Mouse (Mus musculus) inflammation-experienced regulatory T-cells, adult 6 months (primary cell): ENCODE results near the gene Cysltr2. TPM values are rescaled to one million over a fixed set of nuclear protein-coding genes. Genes with fewer than 3 reads are reported as not detected.

Source experiments
- ATAC-seq: one replicate; pipeline ENCODE4 v1.8.0; 2017
- polyA plus RNA-seq, 3 experiments: library from polyadenylated mRNA; unstranded; fragments of 100-300 nt; shearing (Covaris generic); gene quantifications; one replicate each; pipeline ENCODE4 v1.2.1; 2017

Cysltr2 gene
- polyA plus RNA-seq, 3 experiments from 2014 or later, result 30.0 to 62.6 (median 42.9) TPM

GRCm38 (mm10) chr14:72985113-72985512 is 63.8 kb downstream of the Cysltr2 start:
- ATAC-seq, result no peak

DNA sequence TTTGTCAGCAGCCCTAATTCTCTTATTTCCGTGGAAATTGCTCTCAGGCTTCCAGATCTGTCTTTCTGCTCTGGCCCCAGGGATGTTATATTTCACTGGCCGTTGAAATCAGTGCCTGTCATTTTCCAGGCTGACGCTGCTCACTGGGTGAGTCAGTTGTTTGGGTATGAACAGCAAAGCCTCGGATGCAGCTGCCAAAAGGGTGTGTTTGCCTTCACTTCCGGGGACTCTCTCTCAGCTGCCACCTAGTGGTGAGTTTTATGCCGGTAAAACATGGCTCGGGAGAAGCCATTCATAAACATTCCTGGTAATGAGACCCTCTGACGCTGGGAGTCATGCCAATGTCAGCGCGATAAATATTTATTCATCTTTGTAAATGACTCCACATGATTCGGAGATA is 65.5 kb downstream of the Cysltr2 start:
- ATAC-seq, result peak; percentile 91

DNA sequence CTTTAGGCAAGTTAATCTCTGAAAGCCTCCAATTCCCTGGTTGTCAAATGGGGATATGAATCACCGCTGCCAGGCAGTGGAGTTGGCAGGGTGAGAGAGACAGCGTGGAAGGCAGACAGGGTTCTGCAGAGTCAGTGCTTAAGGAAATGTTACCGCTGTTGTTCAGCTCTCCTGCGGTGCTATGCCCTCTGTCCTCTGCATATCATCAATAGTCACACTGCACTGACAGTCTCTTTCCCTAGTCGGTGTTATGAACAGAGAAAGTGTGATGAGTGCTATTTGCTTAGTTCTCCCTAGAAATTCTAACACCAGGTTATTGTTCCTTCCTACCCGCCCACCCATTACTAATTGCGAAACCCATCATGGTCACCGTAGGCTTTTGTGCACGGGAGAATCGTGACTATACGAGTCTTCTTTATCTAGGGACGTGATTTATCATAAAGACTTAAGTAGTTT is 65.9 kb downstream of the Cysltr2 start:
- ATAC-seq, result no peak

- no peak for ATAC-seq
These were observed 68.2 kb downstream of the Cysltr2 start for GRCm38 (mm10) chr14:72980761-72981160.

DNA sequence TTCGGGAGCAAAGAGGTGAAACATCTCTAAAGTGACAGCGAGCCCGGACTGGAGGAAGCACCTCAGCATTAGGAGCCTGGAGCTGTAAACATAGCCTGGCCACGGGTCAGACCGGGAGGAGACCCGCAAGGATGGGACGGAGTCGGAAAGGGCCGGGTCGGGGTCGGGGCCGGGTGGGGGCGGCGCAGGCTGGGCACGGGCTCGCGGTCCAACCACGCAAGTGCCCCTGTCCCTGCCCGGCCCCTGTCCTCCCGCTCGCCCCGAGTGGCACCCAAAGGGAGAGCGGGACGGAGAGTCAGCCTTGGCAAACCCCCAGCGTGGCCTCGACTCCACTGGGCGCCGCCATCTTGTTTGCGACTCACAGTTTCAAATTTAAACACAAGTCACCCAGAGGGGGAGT is 68.8 kb downstream of the Cysltr2 start:
- ATAC-seq, result no peak

GRCm38 (mm10) chr14:72976111-72976510 is 72.8 kb downstream of the Cysltr2 start:
- no peak for ATAC-seq

Other genes with a start within 250 kb of the Cysltr2 start
- 10 to 100 TPM; 54.7 to 84.0 (median 65.2) TPM for gene Rcbtb2, start 73.9 kb upstream of the Cysltr2 start, polyA plus RNA-seq
- 10 to 100 TPM; 49.4 to 59.4 (median 52.7) TPM for gene Lpar6, start 188.8 kb upstream of the Cysltr2 start, polyA plus RNA-seq